Mouse (Mus musculus): ENCODE results near the gene Olfr656.

The Olfr656 gene

GRCm38 (mm10) chr7:104613655-104614054 lies at the start of gene Olfr656:
Olfr656 (plus strand) TSS chr7:104613955.
- no peak for DNase-seq

- DNase-seq, result no peak
Measured at GRCm38 (mm10) chr7:104577014-104577413, 36.7 kb upstream of the Olfr656 start, which contains the start of gene Olfr653. Olfr653 (plus strand) TSS chr7:104577314.

- no peak for DNase-seq
Measured at GRCm38 (mm10) chr7:104580846-104581245, 32.9 kb upstream of the Olfr656 start.

GRCm38 (mm10) chr7:104581429-104581828 lies 32.3 kb upstream of the Olfr656 start:
- no peak for DNase-seq

- no peak for DNase-seq
Measured at GRCm38 (mm10) chr7:104586725-104587124, 27.0 kb upstream of the Olfr656 start, which contains the start of gene Olfr654. Olfr654 (plus strand) TSS chr7:104587025.

GRCm38 (mm10) chr7:104588274-104588673 lies 25.5 kb upstream of the Olfr656 start:
- no peak for DNase-seq

GRCm38 (mm10) chr7:104601679-104602078 lies 12.1 kb upstream of the Olfr656 start, which contains the start of gene Olfr655:
Olfr655 (minus strand) TSS chr7:104601779.
- no peak for DNase-seq

- peak; percentile 9 to 11 for DNase-seq
Measured at GRCm38 (mm10) chr7:104603173-104603572, 10.6 kb upstream of the Olfr656 start.

GRCm38 (mm10) chr7:104604727-104605126 lies 9.0 kb upstream of the Olfr656 start:
- DNase-seq, result no peak

- no peak for DNase-seq
Measured at GRCm38 (mm10) chr7:104624494-104624893, 10.7 kb downstream of the Olfr656 start, which contains the start of gene Olfr657. Olfr657 (plus strand) TSS chr7:104624794.

- DNase-seq, result no peak
Measured at GRCm38 (mm10) chr7:104646841-104647482, 33.2 kb downstream of the Olfr656 start, which contains the start of gene Olfr658. Olfr658 (minus strand) TSS chr7:104647305.

- no peak for DNase-seq
Measured at GRCm38 (mm10) chr7:104666453-104666852, 52.7 kb downstream of the Olfr656 start, which contains the start of gene Olfr659. Olfr659 (plus strand) TSS chr7:104666753.
